Mouse (Mus musculus): Measurements from ENCODE around the gene Sgsm1. TPM values are rescaled to one million over a fixed set of nuclear protein-coding genes. Genes with fewer than 3 reads are reported as not detected.

The Sgsm1 gene
- polyA plus RNA-seq, 1 experiment from 2014 or later: 7.7 TPM

GRCm38 (mm10) chr5:113216328-113216960, 94.1 kb downstream of the Sgsm1 start:
- Histone ChIP-seq H3K27me3 (ENCODE audit: control insufficient read depth, insufficient read depth, low read length) (peaks cover 9% of the 10 kb centered on the region), H3K27ac (replicated peaks; ENCODE audit: low read depth, low read length) (no peak overlapping the region), H3K4me3 (ENCODE audit: low read depth, low read length) (no peak overlapping the region), H3K4me1 (ENCODE audit: control insufficient read depth, insufficient read depth, low read length) (0 out of 2 replicates have a peak, but pooled peaks cover 3% of the 10 kb centered on the region), H3K4me2 (ENCODE audit: low read depth, severe bottlenecking) (no peak overlapping the region), H3K36me3 (ENCODE audit: control insufficient read depth, insufficient read depth, low read length) (no peaks in the 10 kb centered on the region), H3K9ac (ENCODE audit: low read length) (no peak overlapping the region), H3K9me3 (ENCODE audit: control insufficient read depth, low read length) (no peaks in the 10 kb centered on the region)
- ATAC-seq (ENCODE audit: insufficient number of reproducible peaks, low FRiP score, low TSS enrichment, low read depth) (no peak), DNase-seq (ENCODE audit: low spot score) (no peak)
- 75% methylated on average over 14 of the region's 14 CpGs for WGBS

GRCm38 (mm10) chr5:113215610-113216011, 95.0 kb downstream of the Sgsm1 start:
- Histone ChIP-seq H3K4me2 (ENCODE audit: low read depth, severe bottlenecking) (no peak overlapping the region), H3K27me3 (ENCODE audit: control insufficient read depth, insufficient read depth, low read length) (peaks cover 2% of the 10 kb centered on the region), H3K4me1 (ENCODE audit: control insufficient read depth, insufficient read depth, low read length) (0 out of 2 replicates have a peak, but pooled peaks cover under 1% of the 10 kb centered on the region), H3K27ac (replicated peaks; ENCODE audit: low read depth, low read length) (no peak overlapping the region), H3K36me3 (ENCODE audit: control insufficient read depth, insufficient read depth, low read length) (no peaks in the 10 kb centered on the region), H3K9me3 (ENCODE audit: control insufficient read depth, low read length) (no peaks in the 10 kb centered on the region), H3K9ac (ENCODE audit: low read length) (no peak overlapping the region), H3K4me3 (ENCODE audit: low read depth, low read length) (no peak overlapping the region)
- 75% methylated on average over 9 of the region's 9 CpGs for WGBS
- DNase-seq (ENCODE audit: low spot score) (no peak), ATAC-seq (ENCODE audit: insufficient number of reproducible peaks, low FRiP score, low TSS enrichment, low read depth) (no peak)

- Histone ChIP-seq H3K36me3 (ENCODE audit: control insufficient read depth, insufficient read depth, low read length) (no peaks in the 10 kb centered on the region), H3K9ac (ENCODE audit: low read length) (no peak overlapping the region), H3K4me3 (ENCODE audit: low read depth, low read length) (no peak overlapping the region), H3K4me1 (ENCODE audit: control insufficient read depth, insufficient read depth, low read length) (no peaks in the 10 kb centered on the region), H3K27ac (replicated peaks; ENCODE audit: low read depth, low read length) (no peak overlapping the region), H3K4me2 (ENCODE audit: low read depth, severe bottlenecking) (no peak overlapping the region), H3K27me3 (ENCODE audit: control insufficient read depth, insufficient read depth, low read length) (no peaks in the 10 kb centered on the region), H3K9me3 (ENCODE audit: control insufficient read depth, low read length) (no peaks in the 10 kb centered on the region)
- 80% methylated on average over 11 of the region's 11 CpGs for WGBS
- ATAC-seq (ENCODE audit: insufficient number of reproducible peaks, low FRiP score, low TSS enrichment, low read depth) (no peak), DNase-seq (ENCODE audit: low spot score) (no peak)
Measured at GRCm38 (mm10) chr5:113214455-113214854, 96.1 kb downstream of the Sgsm1 start.

- no peak overlapping the region for H3K9ac ChIP-seq (ENCODE audit: low read length)
- no peak for ATAC-seq (ENCODE audit: insufficient number of reproducible peaks, low FRiP score, low TSS enrichment, low read depth)
- no peak overlapping the region for H3K27ac ChIP-seq (replicated peaks; ENCODE audit: low read depth, low read length)
- WGBS: 94% methylated on average over 8 of the region's 8 CpGs
- no peaks in the 10 kb centered on the region for H3K27me3 ChIP-seq (ENCODE audit: control insufficient read depth, insufficient read depth, low read length)
- no peak for DNase-seq (ENCODE audit: low spot score)
- no peak overlapping the region for H3K4me2 ChIP-seq (ENCODE audit: low read depth, severe bottlenecking)
- no peaks in the 10 kb centered on the region for H3K4me1 ChIP-seq (ENCODE audit: control insufficient read depth, insufficient read depth, low read length)
- H3K4me3 ChIP-seq (ENCODE audit: low read depth, low read length): no peak overlapping the region
- no peaks in the 10 kb centered on the region for H3K36me3 ChIP-seq (ENCODE audit: control insufficient read depth, insufficient read depth, low read length)
- no peaks in the 10 kb centered on the region for H3K9me3 ChIP-seq (ENCODE audit: control insufficient read depth, low read length)
Measured at GRCm38 (mm10) chr5:113214041-113214440, 96.5 kb downstream of the Sgsm1 start.

- Histone ChIP-seq H3K27me3 (ENCODE audit: control insufficient read depth, insufficient read depth, low read length) (no peaks in the 10 kb centered on the region), H3K27ac (replicated peaks; ENCODE audit: low read depth, low read length) (no peak overlapping the region), H3K9ac (ENCODE audit: low read length) (no peak overlapping the region), H3K4me2 (ENCODE audit: low read depth, severe bottlenecking) (no peak overlapping the region), H3K4me3 (ENCODE audit: low read depth, low read length) (no peak overlapping the region), H3K36me3 (ENCODE audit: control insufficient read depth, insufficient read depth, low read length) (no peaks in the 10 kb centered on the region), H3K9me3 (ENCODE audit: control insufficient read depth, low read length) (no peaks in the 10 kb centered on the region), H3K4me1 (ENCODE audit: control insufficient read depth, insufficient read depth, low read length) (no peaks in the 10 kb centered on the region)
- DNase-seq (ENCODE audit: low spot score): no peak
- ATAC-seq (ENCODE audit: insufficient number of reproducible peaks, low FRiP score, low TSS enrichment, low read depth): no peak
- WGBS: 83% methylated on average over 10 of the region's 10 CpGs
Measured at GRCm38 (mm10) chr5:113212156-113212835, 98.3 kb downstream of the Sgsm1 start.

- H3K4me2 ChIP-seq (ENCODE audit: low read depth, severe bottlenecking): no peak overlapping the region
- no peaks in the 10 kb centered on the region for H3K27me3 ChIP-seq (ENCODE audit: control insufficient read depth, insufficient read depth, low read length)
- 77% methylated on average over 6 of the region's 6 CpGs for WGBS
- no peak overlapping the region for H3K4me3 ChIP-seq (ENCODE audit: low read depth, low read length)
- H3K27ac ChIP-seq (replicated peaks; ENCODE audit: low read depth, low read length): no peak overlapping the region; the same call in 1 of the 2 replicates
- DNase-seq (ENCODE audit: low spot score): no peak
- H3K4me1 ChIP-seq (ENCODE audit: control insufficient read depth, insufficient read depth, low read length): no peaks in the 10 kb centered on the region
- no peaks in the 10 kb centered on the region for H3K9me3 ChIP-seq (ENCODE audit: control insufficient read depth, low read length)
- no peak overlapping the region for H3K9ac ChIP-seq (ENCODE audit: low read length)
- H3K36me3 ChIP-seq (ENCODE audit: control insufficient read depth, insufficient read depth, low read length): no peaks in the 10 kb centered on the region
- no peak for ATAC-seq (ENCODE audit: insufficient number of reproducible peaks, low FRiP score, low TSS enrichment, low read depth)
Measured at GRCm38 (mm10) chr5:113210314-113210713, 100.3 kb downstream of the Sgsm1 start.

- DNase-seq (ENCODE audit: low spot score) (no peak), ATAC-seq (ENCODE audit: insufficient number of reproducible peaks, low FRiP score, low TSS enrichment, low read depth) (no peak)
- WGBS: 80% methylated on average over 13 of the region's 13 CpGs
- Histone ChIP-seq H3K27ac (replicated peaks; ENCODE audit: low read depth, low read length) (no peak overlapping the region), H3K27me3 (ENCODE audit: control insufficient read depth, insufficient read depth, low read length) (no peaks in the 10 kb centered on the region), H3K4me2 (ENCODE audit: low read depth, severe bottlenecking) (no peak overlapping the region), H3K9ac (ENCODE audit: low read length) (no peak overlapping the region), H3K9me3 (ENCODE audit: control insufficient read depth, low read length) (no peaks in the 10 kb centered on the region), H3K36me3 (ENCODE audit: control insufficient read depth, insufficient read depth, low read length) (no peaks in the 10 kb centered on the region), H3K4me3 (ENCODE audit: low read depth, low read length) (no peak overlapping the region), H3K4me1 (ENCODE audit: control insufficient read depth, insufficient read depth, low read length) (no peaks in the 10 kb centered on the region)
Measured at GRCm38 (mm10) chr5:113209898-113210297, 100.7 kb downstream of the Sgsm1 start.

- Histone ChIP-seq H3K27ac (replicated peaks; ENCODE audit: low read depth, low read length) (peak overlapping the region; percentile 21; the same call in 1 of the 2 replicates), H3K4me1 (ENCODE audit: control insufficient read depth, insufficient read depth, low read length) (no peaks in the 10 kb centered on the region), H3K27me3 (ENCODE audit: control insufficient read depth, insufficient read depth, low read length) (no peaks in the 10 kb centered on the region), H3K36me3 (ENCODE audit: control insufficient read depth, insufficient read depth, low read length) (no peaks in the 10 kb centered on the region), H3K9ac (ENCODE audit: low read length) (no peak overlapping the region), H3K4me2 (ENCODE audit: low read depth, severe bottlenecking) (no peak overlapping the region), H3K4me3 (ENCODE audit: low read depth, low read length) (no peak overlapping the region), H3K9me3 (ENCODE audit: control insufficient read depth, low read length) (no peaks in the 10 kb centered on the region)
- 52% methylated on average over 11 of the region's 11 CpGs for WGBS
- ATAC-seq (ENCODE audit: insufficient number of reproducible peaks, low FRiP score, low TSS enrichment, low read depth) (peak; percentile 40; the same call in 1 of the 2 replicates), DNase-seq (ENCODE audit: low spot score) (no peak)
Measured at GRCm38 (mm10) chr5:113209401-113209750, 101.2 kb downstream of the Sgsm1 start.
